Mouse (Mus musculus) heart, postnatal 10 days (tissue): ENCODE measurements around the gene Kif17. TPM values are rescaled to one million over a fixed set of nuclear protein-coding genes. Genes with fewer than 3 reads are reported as not detected.

ENCODE experiments used
- DNase-seq, 2 experiments: peaks; one replicate each; pipeline ENCODE4 v3.0.0; 2021
- intact Hi-C: fragments of 180-260 bp; cut with DNase I; formaldehyde crosslinking; loops from one replicate; pipeline ENCODE4 v1.15.1; 2025
- total RNA-seq, 2 experiments: library from RNA; stranded (reverse); gene quantifications; 2 replicates each; pipeline ENCODE4 v1.2.3; 2021

Gene Kif17
- total RNA-seq: under 1 TPM in 1 of 2 experiments, not detected in 1; 0.17 TPM

- intact Hi-C loops: no loop called here
These were observed at the start of gene Kif17, which contains the start of gene Sh2d5 for GRCm38 (mm10) chr4:138250088-138250960. Kif17 (plus strand) TSS chr4:138250435. Sh2d5 (plus strand) TSS chr4:138250403.

GRCm38 (mm10) chr4:138200769-138201168 is 49.5 kb upstream of the Kif17 start:
- no peak for DNase-seq
- intact Hi-C loops: no loop called here

More at GRCm38 (mm10) chr4:138250088-138250960, at the start of gene Kif17, which contains the start of gene Sh2d5:
- peak; percentile 51 for DNase-seq

GRCm38 (mm10) chr4:138201696-138202095 is 48.5 kb upstream of the Kif17 start:
- no peak for DNase-seq
- intact Hi-C loops: no loop called here

GRCm38 (mm10) chr4:138210116-138210515 is 40.1 kb upstream of the Kif17 start:
- DNase-seq: no peak
- intact Hi-C loops: no loop called here

GRCm38 (mm10) chr4:138213861-138214260 is 36.4 kb upstream of the Kif17 start:
- intact Hi-C loops: no loop called here
- no peak for DNase-seq

GRCm38 (mm10) chr4:138215671-138216199 is 34.5 kb upstream of the Kif17 start:
- no peak for DNase-seq
- intact Hi-C loops: no loop called here

- intact Hi-C loops: no loop called here
- peak; percentile 81 to 89 for DNase-seq
These were observed 33.9 kb upstream of the Kif17 start, which contains the start of gene Hp1bp3 for GRCm38 (mm10) chr4:138216200-138216890. Hp1bp3 (plus strand) TSS chr4:138216296.

GRCm38 (mm10) chr4:138216891-138217392 is 33.3 kb upstream of the Kif17 start:
- peak; percentile 98 to 99 for DNase-seq
- intact Hi-C loops: no loop called here

- DNase-seq: peak in 1 of 2 experiments; percentile 61
- intact Hi-C loops: no loop called here
These were observed 32.8 kb upstream of the Kif17 start for GRCm38 (mm10) chr4:138217441-138217840.

- intact Hi-C loops: no loop called here
These were observed 32.1 kb upstream of the Kif17 start for GRCm38 (mm10) chr4:138217951-138218685.

GRCm38 (mm10) chr4:138219331-138219730 is 30.9 kb upstream of the Kif17 start:
- intact Hi-C loops: no loop called here
- DNase-seq: no peak

More at GRCm38 (mm10) chr4:138217951-138218685, 32.1 kb upstream of the Kif17 start:
- DNase-seq: no peak

- intact Hi-C loops: no loop called here
- no peak for DNase-seq
These were observed 29.5 kb upstream of the Kif17 start for GRCm38 (mm10) chr4:138220761-138221160.

GRCm38 (mm10) chr4:138221406-138221805 is 28.8 kb upstream of the Kif17 start:
- intact Hi-C loops: no loop called here
- DNase-seq: no peak

- DNase-seq: no peak
- intact Hi-C loops: no loop called here
These were observed 27.8 kb upstream of the Kif17 start for GRCm38 (mm10) chr4:138222396-138222795.

- intact Hi-C loops: no loop called here
- DNase-seq: no peak
These were observed 26.6 kb upstream of the Kif17 start for GRCm38 (mm10) chr4:138223623-138224022.

- DNase-seq: peak in 1 of 2 experiments; percentile 12
- intact Hi-C loops: no loop called here
These were observed 3.2 kb upstream of the Kif17 start for GRCm38 (mm10) chr4:138246756-138247665.

GRCm38 (mm10) chr4:138251819-138252218 is 1.6 kb downstream of the Kif17 start:
- DNase-seq: peak; percentile 9 to 25

GRCm38 (mm10) chr4:138252231-138252630 is 2.0 kb downstream of the Kif17 start:
- DNase-seq: no peak
- intact Hi-C loops: no loop called here

More at GRCm38 (mm10) chr4:138251819-138252218, 1.6 kb downstream of the Kif17 start:
- intact Hi-C loops: no loop called here

GRCm38 (mm10) chr4:138257116-138257687 is 7.0 kb downstream of the Kif17 start:
- intact Hi-C loops: no loop called here

More at GRCm38 (mm10) chr4:138257116-138257687, 7.0 kb downstream of the Kif17 start:
- no peak for DNase-seq
